Mouse (Mus musculus) lung, embryonic 15.5 days (tissue): ENCODE measurements around the gene Fes. TPM values are rescaled to one million over a fixed set of nuclear protein-coding genes. Genes with fewer than 3 reads are reported as not detected.

ENCODE experiments used
- ATAC-seq: fragments of 200-750 bp; cut with Nextera tagmentation; 2 replicates; pipeline ENCODE4 v1.8.0; 2017; ENCODE audit warnings: moderate number of reproducible peaks, borderline replicate concordance; ENCODE audit not compliant: low FRiP score, low TSS enrichment; ENCODE audit errors: extremely low read depth
- H3K27ac ChIP-seq: fragments of 300-500 bp; sonication (generic); 2 replicates; pipeline ENCODE4 v1.5.1; 2015; ENCODE audit warnings: moderate library complexity, mild to moderate bottlenecking, inconsistent platforms
- H3K27me3 ChIP-seq: fragments of 300-500 bp; sonication (generic); 2 replicates; pipeline ENCODE4 v1.6.1; 2015; ENCODE audit warnings: inconsistent platforms
- H3K36me3 ChIP-seq: fragments of 300-500 bp; sonication (generic); 2 replicates; pipeline ENCODE4 v1.6.1; 2015; ENCODE audit warnings: inconsistent platforms
- H3K4me1 ChIP-seq: fragments of 300-500 bp; sonication (generic); 2 replicates; pipeline ENCODE4 v1.6.1; 2015; ENCODE audit warnings: inconsistent platforms
- H3K4me2 ChIP-seq: fragments of 300-500 bp; sonication (generic); 2 replicates; pipeline ENCODE4 v1.6.1; 2015; ENCODE audit warnings: inconsistent platforms, mild to moderate bottlenecking, moderate library complexity
- H3K4me3 ChIP-seq: fragments of 300-500 bp; sonication (generic); 2 replicates; pipeline ENCODE4 v1.5.1; 2015; ENCODE audit warnings: mild to moderate bottlenecking, inconsistent platforms
- H3K9ac ChIP-seq: fragments of 300-500 bp; sonication (generic); 2 replicates; pipeline ENCODE4 v1.6.1; 2015; ENCODE audit warnings: inconsistent platforms
- H3K9me3 ChIP-seq: fragments of 300-500 bp; sonication (generic); 2 replicates; pipeline ENCODE4 v1.6.1; 2016; ENCODE audit warnings: inconsistent platforms
- WGBS: fragments of 180-500 bp; shearing (Covaris S2); methylation state at CpG from one replicate; pipeline ENCODE4 v1.1.7; 2015; 5-methylcytosine and 5-hydroxymethylcytosine counted together
- polyA plus RNA-seq: library from polyadenylated mRNA; unstranded; fragments of >200 nt; fragmentation: Nextera tagmentation; extraction: Ambion mirVana; gene quantifications from 2 replicates; pipeline ENCODE4 v1.2.1, GENCODE M21; 2015

Fes gene
- polyA plus RNA-seq, 1 experiment from 2014 or later, result 17.8 TPM

DNA sequence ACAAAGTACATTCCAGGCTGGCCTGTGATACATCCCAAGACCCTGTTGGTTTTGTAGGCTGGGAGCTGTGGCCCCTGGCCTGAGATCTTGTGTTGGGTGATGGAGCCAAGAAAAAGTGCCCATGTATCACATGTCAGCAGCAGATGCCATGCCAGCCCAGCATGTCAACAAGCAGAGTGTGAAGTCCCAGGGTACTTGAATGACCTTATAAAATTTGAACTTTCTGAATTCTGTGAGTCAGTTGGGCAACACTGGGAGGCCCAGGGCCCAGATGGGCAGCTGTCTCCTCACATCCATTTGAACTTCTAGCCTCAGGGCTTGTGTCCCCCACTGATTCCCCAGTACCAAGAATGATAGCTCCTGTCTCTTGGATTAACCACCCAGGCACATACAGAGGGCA, 29.9 kb upstream of the Fes start:
- Histone ChIP-seq H3K27me3 (no peaks in the 10 kb centered on the region), H3K27ac (no peak overlapping the region), H3K4me2 (no peak overlapping the region), H3K9me3 (no peaks in the 10 kb centered on the region), H3K4me3 (no peak overlapping the region), H3K9ac (no peak overlapping the region), H3K36me3 (no peaks in the 10 kb centered on the region), H3K4me1 (0 out of 2 replicates have a peak, but pooled peaks cover 6% of the 10 kb centered on the region)
- ATAC-seq, result no peak

DNA sequence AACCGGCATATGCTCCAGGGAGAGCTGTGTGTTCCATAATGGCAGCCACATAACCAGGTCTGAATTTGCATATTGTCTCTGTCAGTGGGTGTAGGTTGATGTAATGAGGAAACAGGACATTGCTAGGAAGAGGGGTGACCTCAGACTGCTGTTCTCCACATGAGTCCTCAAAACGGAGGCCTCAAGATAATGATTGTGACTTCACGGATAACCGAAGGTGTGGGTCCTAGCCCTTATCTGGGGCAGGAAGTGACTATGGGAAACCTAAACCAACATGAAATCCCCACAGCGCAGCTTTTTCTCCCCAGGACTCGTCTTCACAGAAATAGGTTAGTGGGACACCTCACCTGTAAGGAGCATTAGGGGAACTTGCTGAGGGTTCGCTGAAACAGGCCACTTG, 29.2 kb upstream of the Fes start:
- Histone ChIP-seq H3K4me1 (0 out of 2 replicates have a peak, but pooled peaks cover 6% of the 10 kb centered on the region), H3K4me3 (no peak overlapping the region), H3K9ac (no peak overlapping the region), H3K4me2 (no peak overlapping the region), H3K27me3 (no peaks in the 10 kb centered on the region), H3K27ac (no peak overlapping the region), H3K36me3 (no peaks in the 10 kb centered on the region), H3K9me3 (no peaks in the 10 kb centered on the region)
- 64% methylated on average over 7 of the region's 7 CpGs for WGBS
- no peak for ATAC-seq

DNA sequence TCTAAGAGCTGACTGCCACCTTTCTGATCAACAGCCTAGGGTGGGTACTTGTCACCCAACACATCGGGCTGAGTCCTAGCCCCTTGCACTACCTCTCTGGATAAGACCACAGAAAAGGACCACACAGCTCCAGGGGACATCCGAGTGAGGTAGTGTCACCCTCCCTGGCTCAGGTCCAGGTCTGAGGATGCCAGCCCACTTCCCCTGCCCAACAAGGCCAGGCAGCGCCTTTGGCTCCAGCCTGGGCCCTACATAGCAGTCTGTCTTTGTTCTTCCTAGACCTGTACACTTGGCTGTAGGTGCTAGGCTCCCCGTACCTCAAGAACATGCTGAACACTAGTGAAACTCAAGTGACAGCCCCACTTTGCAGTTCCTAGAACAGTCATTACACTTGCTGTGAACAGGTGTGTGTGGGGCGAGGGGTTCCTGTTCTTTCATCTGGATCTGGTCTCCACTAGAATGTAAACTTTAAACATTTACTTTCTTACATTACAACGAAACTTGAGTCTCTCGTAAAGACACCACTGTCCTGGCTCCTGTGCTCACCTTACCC, 26.6 kb upstream of the Fes start:
- H3K27ac ChIP-seq, result no peak overlapping the region
- H3K4me3 ChIP-seq, result no peak overlapping the region
- H3K9me3 ChIP-seq, result no peaks in the 10 kb centered on the region
- no peaks in the 10 kb centered on the region for H3K36me3 ChIP-seq
- no peak for ATAC-seq
- H3K4me2 ChIP-seq, result no peak overlapping the region
- H3K4me1 ChIP-seq, result 0 out of 2 replicates have a peak, but pooled peaks cover 6% of the 10 kb centered on the region
- no peak overlapping the region for H3K9ac ChIP-seq
- WGBS, result 63% methylated on average over 7 of the region's 7 CpGs
- H3K27me3 ChIP-seq, result no peaks in the 10 kb centered on the region

DNA sequence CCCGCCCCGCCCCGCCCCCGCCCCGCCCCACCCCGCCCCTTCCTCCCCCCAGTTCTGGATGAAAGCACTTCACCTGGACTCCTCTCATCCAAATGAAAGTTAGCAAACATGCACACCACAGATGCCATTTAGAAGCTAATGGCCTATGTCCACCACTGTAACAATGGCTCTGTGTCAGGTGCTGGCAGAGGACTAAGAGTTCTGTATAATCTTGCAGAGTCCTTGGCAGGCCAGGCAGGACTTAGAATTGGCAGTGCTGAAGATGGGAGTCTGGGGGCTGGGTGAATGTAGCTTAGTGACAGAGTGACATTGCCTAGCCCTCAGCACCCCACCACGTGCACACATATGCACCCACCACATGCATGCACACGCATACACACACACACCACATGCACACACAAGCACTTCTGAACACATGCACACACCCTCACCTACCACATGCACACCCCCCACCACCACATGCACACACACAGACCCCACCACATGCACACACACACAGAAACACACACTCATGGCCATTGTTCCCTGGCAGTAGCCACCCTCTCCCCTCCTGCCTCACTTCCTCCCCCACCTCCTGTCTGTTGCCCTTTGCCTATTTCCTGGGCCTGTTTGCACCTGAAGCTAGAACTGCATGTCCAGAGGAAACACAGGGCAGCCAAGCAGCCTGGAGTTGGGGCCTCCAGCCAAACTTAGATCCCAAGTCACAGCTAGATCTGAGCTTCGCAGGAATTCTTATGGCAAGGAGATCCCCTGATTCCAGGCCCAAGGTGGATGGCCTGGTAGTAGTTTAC, 26.0 kb upstream of the Fes start:
- H3K27ac ChIP-seq, result no peak overlapping the region
- WGBS, result 71% methylated on average over 9 of the region's 9 CpGs
- no peak overlapping the region for H3K9ac ChIP-seq
- no peak overlapping the region for H3K4me3 ChIP-seq
- no peaks in the 10 kb centered on the region for H3K27me3 ChIP-seq
- H3K4me1 ChIP-seq, result 0 out of 2 replicates have a peak, but pooled peaks cover 6% of the 10 kb centered on the region
- ATAC-seq, result no peak; the same call in 1 of the 2 replicates
- no peaks in the 10 kb centered on the region for H3K36me3 ChIP-seq
- H3K4me2 ChIP-seq, result no peak overlapping the region
- no peaks in the 10 kb centered on the region for H3K9me3 ChIP-seq

DNA sequence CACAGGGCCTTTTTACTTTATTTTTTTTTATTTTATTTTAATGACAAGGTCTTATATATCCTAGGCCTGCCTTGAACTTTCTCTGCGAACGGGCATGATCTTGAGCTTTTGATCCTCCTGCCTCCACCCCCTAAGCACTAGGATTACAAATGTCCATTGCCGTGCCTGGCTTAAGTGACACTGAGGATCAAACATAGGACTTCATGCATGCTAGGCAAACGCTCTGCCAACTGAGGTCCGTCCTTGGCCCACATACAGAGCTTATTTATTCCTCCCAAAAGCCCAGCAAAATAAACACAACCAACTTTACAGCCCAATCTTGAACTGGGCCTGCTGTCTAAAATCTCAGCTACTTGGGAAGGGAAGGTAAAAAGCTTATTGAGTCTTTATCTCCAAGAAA, 25.0 kb upstream of the Fes start:
- WGBS, result 61% methylated on average over 5 of the region's 5 CpGs

GRCm38 (mm10) chr7:80412279-80412678, 24.5 kb upstream of the Fes start:
- no peak for ATAC-seq
- Histone ChIP-seq H3K27ac (no peak overlapping the region), H3K27me3 (no peaks in the 10 kb centered on the region), H3K9ac (no peak overlapping the region), H3K4me1 (0 out of 2 replicates have a peak, but pooled peaks cover 6% of the 10 kb centered on the region), H3K36me3 (no peaks in the 10 kb centered on the region), H3K4me3 (no peak overlapping the region), H3K4me2 (no peak overlapping the region), H3K9me3 (no peaks in the 10 kb centered on the region)
- WGBS, result 71% methylated on average over 10 of the region's 10 CpGs

More for the DNA sequence above, 25.0 kb upstream of the Fes start:
- no peak for ATAC-seq
- no peaks in the 10 kb centered on the region for H3K36me3 ChIP-seq
- no peaks in the 10 kb centered on the region for H3K27me3 ChIP-seq
- no peaks in the 10 kb centered on the region for H3K9me3 ChIP-seq
- H3K27ac ChIP-seq, result no peak overlapping the region
- no peak overlapping the region for H3K4me3 ChIP-seq
- H3K4me2 ChIP-seq, result no peak overlapping the region
- H3K4me1 ChIP-seq, result 0 out of 2 replicates have a peak, but pooled peaks cover 6% of the 10 kb centered on the region
- H3K9ac ChIP-seq, result no peak overlapping the region

DNA sequence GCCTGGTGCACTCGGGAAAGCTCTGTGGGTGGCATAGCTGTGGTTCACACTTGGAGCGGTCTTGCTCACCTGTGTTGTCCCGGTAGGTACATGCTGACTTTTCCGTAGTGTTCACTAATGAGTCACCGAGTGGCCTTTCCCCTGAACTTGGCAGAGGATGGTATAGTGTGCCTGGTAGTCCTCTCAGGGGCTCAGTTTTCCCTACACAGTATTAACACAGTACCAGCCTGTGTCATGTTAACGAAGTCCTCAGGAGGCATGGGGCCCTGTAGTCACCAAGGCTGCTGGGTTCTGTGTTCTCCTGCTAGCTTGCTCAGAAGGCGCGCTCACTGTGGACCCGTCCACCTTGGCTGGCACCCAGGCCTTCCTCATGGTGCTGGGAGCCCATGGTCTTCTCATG, 22.6 kb upstream of the Fes start:
- no peak overlapping the region for H3K27ac ChIP-seq
- no peaks in the 10 kb centered on the region for H3K36me3 ChIP-seq
- H3K4me2 ChIP-seq, result no peak overlapping the region
- H3K4me1 ChIP-seq, result 0 out of 2 replicates have a peak, but pooled peaks cover 6% of the 10 kb centered on the region
- H3K9ac ChIP-seq, result no peak overlapping the region
- no peak overlapping the region for H3K4me3 ChIP-seq
- ATAC-seq, result no peak
- 79% methylated on average over 9 of the region's 9 CpGs for WGBS
- no peaks in the 10 kb centered on the region for H3K9me3 ChIP-seq
- H3K27me3 ChIP-seq, result no peaks in the 10 kb centered on the region

DNA sequence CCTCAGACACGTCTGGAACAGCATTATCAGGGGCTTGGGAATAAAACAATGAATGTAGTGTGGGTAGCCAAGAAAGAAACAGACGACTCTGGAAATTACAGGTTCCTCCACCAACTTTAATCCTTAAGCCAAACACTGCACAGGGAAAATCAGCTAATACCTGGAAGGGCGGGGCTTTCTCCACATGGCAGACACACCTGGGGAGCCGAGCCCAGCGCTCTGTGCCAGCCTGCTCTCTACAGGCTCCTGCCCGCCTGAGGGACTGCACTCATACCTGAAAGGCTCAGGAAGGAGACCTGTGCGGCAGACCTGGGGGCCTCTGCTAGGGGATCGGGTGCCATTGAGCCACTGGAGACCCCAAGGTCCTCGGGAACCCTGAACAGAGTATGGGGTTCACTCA, 20.0 kb upstream of the Fes start:
- H3K9ac ChIP-seq, result no peak overlapping the region
- 61% methylated on average over 9 of the region's 9 CpGs for WGBS
- no peak for ATAC-seq

GRCm38 (mm10) chr7:80406186-80406585, 18.4 kb upstream of the Fes start:
- H3K27ac ChIP-seq, result no peak overlapping the region
- no peaks in the 10 kb centered on the region for H3K27me3 ChIP-seq
- H3K9me3 ChIP-seq, result no peaks in the 10 kb centered on the region
- H3K9ac ChIP-seq, result no peak overlapping the region
- ATAC-seq, result no peak
- 67% methylated on average over 3 of the region's 3 CpGs for WGBS
- H3K4me2 ChIP-seq, result no peak overlapping the region
- H3K4me1 ChIP-seq, result peaks cover 25% of the 10 kb centered on the region
- no peaks in the 10 kb centered on the region for H3K36me3 ChIP-seq
- no peak overlapping the region for H3K4me3 ChIP-seq

More for the DNA sequence above, 20.0 kb upstream of the Fes start:
- H3K27ac ChIP-seq, result no peak overlapping the region
- no peaks in the 10 kb centered on the region for H3K27me3 ChIP-seq
- no peak overlapping the region for H3K4me2 ChIP-seq
- peaks cover 18% of the 10 kb centered on the region for H3K4me1 ChIP-seq
- no peaks in the 10 kb centered on the region for H3K36me3 ChIP-seq
- H3K4me3 ChIP-seq, result no peak overlapping the region
- H3K9me3 ChIP-seq, result no peaks in the 10 kb centered on the region

GRCm38 (mm10) chr7:80405188-80405695, 17.5 kb upstream of the Fes start, which contains the start of gene Furin:
Gene Furin (minus strand): TSS chr7:80405436.
- Histone ChIP-seq H3K4me1 (peaks cover 34% of the 10 kb centered on the region), H3K27ac (0 out of 2 replicates have a peak within 1 kb of the TSS, but pooled peaks have one; percentile 12), H3K9ac (no peak within 1 kb of the TSS), H3K9me3 (no peaks in the 10 kb centered on the region), H3K4me3 (no peak within 1 kb of the TSS), H3K36me3 (no peaks in the 10 kb centered on the region), H3K27me3 (no peaks in the 10 kb centered on the region), H3K4me2 (no peak within 1 kb of the TSS)
- ATAC-seq, result no peak
- 62% methylated on average over 9 of the region's 9 CpGs for WGBS

DNA sequence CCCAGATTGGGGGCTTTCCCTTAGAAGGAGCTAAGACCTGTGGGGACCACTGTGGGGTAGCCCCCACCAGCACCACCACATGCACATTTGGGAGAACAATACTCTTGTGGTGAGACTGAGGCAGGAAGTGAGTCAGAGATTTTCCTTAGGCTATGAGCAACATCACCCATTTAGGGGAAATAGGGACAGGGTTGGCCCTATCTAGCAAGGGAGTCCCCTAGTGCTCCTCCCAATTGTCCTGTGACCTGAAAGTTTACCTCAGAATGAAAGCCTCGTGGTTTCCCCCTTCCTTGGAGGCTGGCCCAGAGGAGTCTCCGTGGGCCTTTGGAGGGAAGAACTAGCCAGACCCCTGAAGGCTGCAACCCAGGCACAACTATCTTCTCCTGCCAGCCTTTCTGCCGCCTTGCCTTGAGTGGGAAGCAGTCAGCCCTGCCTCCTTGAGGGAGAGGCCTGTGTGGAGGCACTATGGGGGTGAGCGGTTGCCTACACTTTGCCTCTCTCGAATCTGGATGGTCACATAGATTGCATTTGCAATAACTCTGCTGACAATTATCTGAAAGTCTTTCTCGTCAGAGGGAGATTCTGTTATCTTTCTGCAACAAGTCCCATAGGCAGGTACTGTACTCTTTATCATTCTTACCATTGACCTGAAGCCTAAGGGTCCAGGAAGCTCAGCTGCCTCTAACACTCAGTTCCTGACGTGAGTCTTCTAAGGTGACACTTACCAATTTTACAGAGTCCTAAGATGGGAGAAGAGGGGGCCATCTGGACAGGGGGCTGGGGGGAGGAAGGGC, 16.6 kb upstream of the Fes start:
- no peak overlapping the region for H3K4me2 ChIP-seq
- ATAC-seq, result no peak
- H3K27ac ChIP-seq, result peak overlapping the region; percentile 92
- H3K9ac ChIP-seq, result no peak overlapping the region
- 61% methylated on average over 7 of the region's 7 CpGs for WGBS
- no peaks in the 10 kb centered on the region for H3K36me3 ChIP-seq
- no peaks in the 10 kb centered on the region for H3K27me3 ChIP-seq
- H3K4me1 ChIP-seq, result peaks cover 43% of the 10 kb centered on the region
- H3K9me3 ChIP-seq, result no peaks in the 10 kb centered on the region
- H3K4me3 ChIP-seq, result no peak overlapping the region
